Mouse (Mus musculus) CH12.LX (cell line): Measurements from ENCODE around the gene Golm1. TPM values are rescaled to one million over a fixed set of nuclear protein-coding genes. Genes with fewer than 3 reads are reported as not detected.

Source experiments
- DNase-seq: peaks from one replicate; pipeline ENCODE4 v3.0.0-alpha.2; 2013; ENCODE audit errors: extremely low read depth
- H3K27ac ChIP-seq: 2 replicates; pipeline ENCODE4 v1.5.1; 2012; ENCODE audit warnings: low read depth, mild to moderate bottlenecking, control low read depth, moderate library complexity; ENCODE audit not compliant: insufficient read depth
- H3K27me3 ChIP-seq: replicated peaks from 2 replicates; pipeline ENCODE3; 2012; ENCODE audit warnings: inconsistent platforms
- H3K36me3 ChIP-seq, 2 experiments: replicated peaks in 1 of 2; 2 replicates each; pipeline versions ENCODE3 to v1.6.1; 2012; ENCODE audit warnings: inconsistent platforms in 1 of 2, low read length in 1 of 2, mild to moderate bottlenecking in 1 of 2, mixed read lengths in 1 of 2, moderate library complexity in 1 of 2; ENCODE audit not compliant: control insufficient read depth in 1 of 2, insufficient read depth in 1 of 2
- H3K4me1 ChIP-seq, 2 experiments: 2 replicates each; pipeline ENCODE4 v1.6.1; 2012; ENCODE audit warnings: inconsistent platforms in 1 of 2, moderate library complexity in 1 of 2; ENCODE audit not compliant: insufficient read depth in 2 of 2, control insufficient read depth in 1 of 2
- H3K4me2 ChIP-seq: 2 replicates; pipeline ENCODE4 v1.6.1; 2012; ENCODE audit warnings: low read depth, mild to moderate bottlenecking, control low read depth; ENCODE audit not compliant: poor library complexity, insufficient read depth, severe bottlenecking
- H3K4me3 ChIP-seq, 3 experiments: fragments of 150-350 bp in 1 of 3; sonication (generic) in 1 of 3; replicated peaks in 1 of 3; 2 replicates each; pipeline versions ENCODE3 to v1.5.1; 2011 to 2012; ENCODE audit warnings: low read depth in 2 of 3, low read length in 2 of 3, mild to moderate bottlenecking in 2 of 3, moderate library complexity in 2 of 3, control low read depth in 1 of 3, improper control_type of control experiment in 1 of 3, inconsistent platforms in 1 of 3, mixed read lengths in 1 of 3; ENCODE audit not compliant: poor library complexity in 1 of 3
- H3K79me2 ChIP-seq: replicated peaks from 2 replicates; pipeline ENCODE4 v1.6.1; 2012; ENCODE audit warnings: mild to moderate bottlenecking, moderate library complexity; ENCODE audit not compliant: control insufficient read depth, poor library complexity, insufficient read depth, severe bottlenecking; ENCODE audit errors: extremely low read depth
- H3K9ac ChIP-seq: 2 replicates; pipeline ENCODE4 v1.6.1; 2012; ENCODE audit warnings: low read depth, mild to moderate bottlenecking, control low read depth, moderate library complexity; ENCODE audit not compliant: insufficient read depth
- H3K9me3 ChIP-seq: replicated peaks from 2 replicates; pipeline ENCODE3; 2012; ENCODE audit warnings: low read length, inconsistent platforms, mixed read lengths
- CHD2 ChIP-seq: IDR thresholded peaks from 2 replicates; pipeline ENCODE4 v1.6.1; 2011; ENCODE audit warnings: low read length, improper control_type of control experiment
- CTCF ChIP-seq, 2 experiments: IDR thresholded peaks in 1 of 2; conservative IDR thresholded peaks in 1 of 2; 2 replicates each; pipeline ENCODE4 v1.5.1; 2011 to 2012; ENCODE audit warnings: low read depth in 2 of 2, low read length in 2 of 2, improper control_type of control experiment in 1 of 2, inconsistent platforms in 1 of 2, mild to moderate bottlenecking in 1 of 2, moderate library complexity in 1 of 2
- ELF1 ChIP-seq: IDR thresholded peaks from 2 replicates; pipeline ENCODE4 v1.6.1; 2014; ENCODE audit warnings: low read depth, mild to moderate bottlenecking, inconsistent platforms, low read length, improper control_type of control experiment
- EP300 ChIP-seq: IDR thresholded peaks from 2 replicates; pipeline ENCODE4 v1.6.1; 2011; ENCODE audit warnings: low read length, improper control_type of control experiment
- ETS1 ChIP-seq: conservative IDR thresholded peaks from 2 replicates; pipeline ENCODE4 v1.6.1; 2012; ENCODE audit warnings: low read depth, mild to moderate bottlenecking, inconsistent platforms, low read length, improper control_type of control experiment, moderate library complexity
- GABPA ChIP-seq: IDR thresholded peaks from 2 replicates; pipeline ENCODE4 v1.6.1; 2012; ENCODE audit warnings: low read depth, low read length, improper control_type of control experiment, inconsistent platforms; ENCODE audit not compliant: insufficient replicate concordance
- HCFC1 ChIP-seq: IDR thresholded peaks from 2 replicates; pipeline ENCODE4 v1.6.1; 2012; ENCODE audit warnings: low read depth, mild to moderate bottlenecking, inconsistent platforms, low read length, improper control_type of control experiment
- JUN ChIP-seq: IDR thresholded peaks from 2 replicates; pipeline ENCODE4 v1.6.1; 2011; ENCODE audit warnings: low read depth, mild to moderate bottlenecking, low read length, improper control_type of control experiment, moderate library complexity; ENCODE audit not compliant: insufficient read depth
- KAT2A ChIP-seq: IDR thresholded peaks from 2 replicates; pipeline ENCODE4 v1.6.1; 2012; ENCODE audit warnings: low read length, improper control_type of control experiment, inconsistent platforms; ENCODE audit not compliant: insufficient replicate concordance
- MAZ ChIP-seq: IDR thresholded peaks from 2 replicates; pipeline ENCODE4 v1.6.1; 2012; ENCODE audit warnings: low read depth, mild to moderate bottlenecking, inconsistent platforms, low read length, improper control_type of control experiment, moderate library complexity
- MEF2A ChIP-seq: IDR thresholded peaks from 2 replicates; pipeline ENCODE4 v1.6.1; 2014; ENCODE audit warnings: low read depth, mild to moderate bottlenecking, inconsistent platforms, low read length, improper control_type of control experiment, borderline replicate concordance
- MXI1 ChIP-seq: IDR thresholded peaks from 2 replicates; pipeline ENCODE4 v1.6.1; 2011; ENCODE audit warnings: mild to moderate bottlenecking, low read depth, low read length, improper control_type of control experiment
- NELFE ChIP-seq: IDR thresholded peaks from 2 replicates; pipeline ENCODE4 v1.6.1; 2011; ENCODE audit warnings: low read depth, low read length, improper control_type of control experiment
- PAX5 ChIP-seq: IDR thresholded peaks from 2 replicates; pipeline ENCODE4 v1.6.1; 2012; ENCODE audit warnings: low read length, inconsistent platforms, mixed read lengths
- RAD21 ChIP-seq: IDR thresholded peaks from 2 replicates; pipeline ENCODE4 v1.6.1; 2011; ENCODE audit warnings: low read depth, mild to moderate bottlenecking, low read length, improper control_type of control experiment, moderate library complexity
- SMC3 ChIP-seq: IDR thresholded peaks from 2 replicates; pipeline ENCODE4 v1.6.1; 2011; ENCODE audit warnings: low read depth, low read length, improper control_type of control experiment
- TBP ChIP-seq: conservative IDR thresholded peaks from 2 replicates; pipeline ENCODE4 v1.6.1; 2011; ENCODE audit warnings: low read depth, low read length, improper control_type of control experiment
- UBTF ChIP-seq: IDR thresholded peaks from 2 replicates; pipeline ENCODE4 v1.6.1; 2012; ENCODE audit warnings: low read depth, mild to moderate bottlenecking, inconsistent platforms, low read length, improper control_type of control experiment, moderate library complexity
- USF2 ChIP-seq: conservative IDR thresholded peaks from 2 replicates; pipeline ENCODE4 v1.6.1; 2011; ENCODE audit warnings: low read depth, low read length, improper control_type of control experiment
- ZC3H11A ChIP-seq: IDR thresholded peaks from 2 replicates; pipeline ENCODE4 v1.6.1; 2012; ENCODE audit warnings: low read depth, mild to moderate bottlenecking, inconsistent platforms, low read length, improper control_type of control experiment
- ZNF384 ChIP-seq: IDR thresholded peaks from 2 replicates; pipeline ENCODE4 v1.6.1; 2012; ENCODE audit warnings: low read depth, low read length, improper control_type of control experiment, inconsistent platforms
- dilution Hi-C: fragments of 300-500 bp; cut with MboI; formaldehyde crosslinking; loops from 2 replicates; pipeline ENCODE4 v1.14.3; 2020; ENCODE audit warnings: low sequenced_read_pairs; ENCODE audit not compliant: extremely low pct_unique_long_range_greater_than_20kb, extremely low pct_ligation_motif_present
- in situ Hi-C: fragments of 300-500 bp; cut with MboI; formaldehyde crosslinking; loops from 3 replicates; pipeline ENCODE4 v1.14.3; 2019; ENCODE audit warnings: low sequenced_read_pairs, low pct_ligation_motif_present, low pct_unique_long_range_greater_than_20kb, mixed read lengths
- polyA plus RNA-seq: library from polyadenylated mRNA; unstranded; fragments of >175 nt; gene quantifications from 2 replicates; pipeline ENCODE4 v1.2.1, GENCODE M21; 2012; ENCODE audit warnings: low read depth; ENCODE audit not compliant: insufficient read length
- total RNA-seq, 2 experiments: library from RNA; depleted of rRNA; stranded (reverse); fragments of 300-350 nt in 1 of 2; fragments of >200 nt in 1 of 2; gene quantifications; 2 replicates each; pipeline ENCODE4 v1.2.3; 2012 to 2014

The Golm1 gene
- total and polyA plus RNA-seq, 3 experiments: 14.3 to 18.9 (median 17.4) TPM

DNA sequence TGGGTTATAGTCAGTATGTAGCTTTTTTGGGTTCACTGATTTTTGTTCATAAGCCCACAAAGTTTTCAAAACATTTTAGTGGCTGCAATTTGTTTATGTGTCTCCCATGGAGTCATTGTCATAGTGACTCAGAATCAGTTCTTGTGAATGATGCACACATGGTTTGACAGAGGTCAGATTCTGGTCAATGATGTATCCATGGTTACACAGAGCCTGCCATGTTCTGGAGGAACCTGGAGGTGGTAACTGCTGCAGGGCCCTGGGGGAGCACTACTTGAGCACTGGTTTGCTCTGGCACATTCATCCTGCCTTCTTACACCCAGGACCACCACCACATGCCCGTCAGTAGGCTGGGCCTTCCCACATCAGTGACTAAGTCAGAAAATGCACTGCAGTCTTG is 71.1 kb downstream of the Golm1 start:
- DNase-seq: no peak
- dilution Hi-C loops (no loop called here), in situ Hi-C loops (no loop called here)
- Histone ChIP-seq H3K4me1 (peaks cover 0 to 6% of the 10 kb centered on the region in 2 experiments; a peak in 1 of 4 replicates), H3K79me2 (no peaks in the 10 kb centered on the region), H3K9me3 (no peaks in the 10 kb centered on the region), H3K9ac (no peak overlapping the region), H3K27ac (no peak overlapping the region), H3K27me3 (no peaks in the 10 kb centered on the region), H3K4me3 (no peak overlapping the region), H3K4me2 (no peak overlapping the region), H3K36me3 (peaks cover 61 to 93% of the 10 kb centered on the region in 2 experiments)
- TF ChIP-seq KAT2A: no peak
- TF ChIP-seq ELF1: no peak
- no peak for TF ChIP-seq TBP
- TF ChIP-seq HCFC1: no peak
- no peak for TF ChIP-seq USF2

DNA sequence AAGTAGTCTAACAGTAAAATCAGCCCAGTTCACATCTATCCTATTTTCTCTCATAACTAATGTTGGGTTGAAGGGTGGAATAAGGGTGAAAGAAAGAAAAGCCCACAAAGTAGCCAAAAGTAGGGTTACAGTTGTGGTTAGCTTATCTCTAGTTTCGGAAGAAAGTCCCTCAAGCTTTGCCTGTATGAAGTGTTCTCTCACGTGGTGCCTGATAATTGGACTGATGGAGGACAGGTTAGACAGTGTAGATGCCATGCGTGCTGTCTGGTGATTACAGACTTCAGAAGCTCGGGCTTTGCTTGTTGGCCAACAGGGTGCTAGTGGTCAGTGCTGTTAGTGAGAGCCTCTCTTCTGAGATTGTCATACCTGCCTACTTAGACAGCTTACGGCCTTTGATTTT is 72.5 kb downstream of the Golm1 start:
- no peaks in the 10 kb centered on the region for H3K9me3 ChIP-seq
- DNase-seq: no peak
- H3K79me2 ChIP-seq: no peaks in the 10 kb centered on the region
- no peak overlapping the region for H3K4me2 ChIP-seq
- in situ Hi-C loops (no loop called here), dilution Hi-C loops (no loop called here)
- no peaks in the 10 kb centered on the region for H3K27me3 ChIP-seq
- no peak overlapping the region for H3K9ac ChIP-seq
- peaks cover 0 to 6% of the 10 kb centered on the region in 2 experiments; a peak in 1 of 4 replicates for H3K4me1 ChIP-seq
- H3K36me3 ChIP-seq: peaks cover 52 to 89% of the 10 kb centered on the region in 2 experiments
- H3K4me3 ChIP-seq: no peak overlapping the region
- no peak for TF ChIP-seq CHD2
- TF ChIP-seq PAX5: no peak
- TF ChIP-seq KAT2A: no peak
- TF ChIP-seq MAZ: no peak
- no peak for TF ChIP-seq ETS1
- no peak for TF ChIP-seq RAD21
- TF ChIP-seq USF2: no peak
- TF ChIP-seq SMC3: no peak
- TF ChIP-seq TBP: no peak
- no peak for TF ChIP-seq JUN
- no peak for TF ChIP-seq GABPA
- no peak for TF ChIP-seq ZC3H11A
- TF ChIP-seq ZNF384: no peak
- TF ChIP-seq MEF2A: no peak
- no peak for TF ChIP-seq MXI1
- no peak for TF ChIP-seq EP300
- TF ChIP-seq NELFE: no peak
- no peak for TF ChIP-seq UBTF
- TF ChIP-seq CTCF (conservative IDR thresholded peaks at IDR 0.05 in 1 of 2, IDR thresholded peaks at IDR 0.05 in 1 of 2; ENCODE audit: low read depth in 2 of 2, low read length in 2 of 2): no peak
- no peak overlapping the region for H3K27ac ChIP-seq
